Mouse (Mus musculus): ENCODE data around the gene Etfrf1.

Etfrf1 gene

GRCm38 (mm10) chr6:145226296-145226695 lies 15.4 kb downstream of the Etfrf1 start:
- no peak for DNase-seq (ENCODE audit: extremely low spot score)

GRCm38 (mm10) chr6:145234391-145234790 lies 23.5 kb downstream of the Etfrf1 start:
- DNase-seq (ENCODE audit: extremely low spot score) = no peak

GRCm38 (mm10) chr6:145235367-145235766 lies 24.4 kb downstream of the Etfrf1 start:
- DNase-seq (ENCODE audit: extremely low spot score) = no peak

- no peak for DNase-seq (ENCODE audit: extremely low spot score)
Measured at GRCm38 (mm10) chr6:145237148-145237547, 26.2 kb downstream of the Etfrf1 start.

- DNase-seq (ENCODE audit: extremely low spot score) = no peak
Measured at GRCm38 (mm10) chr6:145240285-145240684, 29.4 kb downstream of the Etfrf1 start.

- DNase-seq (ENCODE audit: extremely low spot score) = no peak
Measured at GRCm38 (mm10) chr6:145242521-145242920, 31.6 kb downstream of the Etfrf1 start.

GRCm38 (mm10) chr6:145246841-145247240 lies 35.9 kb downstream of the Etfrf1 start:
- no peak for DNase-seq (ENCODE audit: extremely low spot score)

GRCm38 (mm10) chr6:145247886-145248285 lies 37.0 kb downstream of the Etfrf1 start:
- DNase-seq (ENCODE audit: extremely low spot score) = no peak

GRCm38 (mm10) chr6:145249291-145250184 lies 38.6 kb downstream of the Etfrf1 start:
- peak; percentile 64 for DNase-seq (ENCODE audit: extremely low spot score)

GRCm38 (mm10) chr6:145250185-145250791 lies 39.4 kb downstream of the Etfrf1 start, which contains the start of gene Kras:
Gene Kras (minus strand): TSS chr6:145250239.
- DNase-seq (ENCODE audit: extremely low spot score) = peak; percentile 95

GRCm38 (mm10) chr6:145250820-145251219 lies 39.9 kb downstream of the Etfrf1 start:
- no peak for DNase-seq (ENCODE audit: extremely low spot score)

- no peak for DNase-seq (ENCODE audit: extremely low spot score)
Measured at GRCm38 (mm10) chr6:145255952-145256700, 45.2 kb downstream of the Etfrf1 start.

- no peak for DNase-seq (ENCODE audit: extremely low spot score)
Measured at GRCm38 (mm10) chr6:145256701-145257073, 45.8 kb downstream of the Etfrf1 start.

- DNase-seq (ENCODE audit: extremely low spot score) = no peak
Measured at GRCm38 (mm10) chr6:145262314-145262713, 51.4 kb downstream of the Etfrf1 start.

Data from embryo, embryonic 9.5 days (tissue).